Mouse (Mus musculus) liver, embryonic 15.5 days (tissue): ENCODE measurements around the gene Atp8a2. TPM values are rescaled to one million over a fixed set of nuclear protein-coding genes. Genes with fewer than 3 reads are reported as not detected.

Source experiments
- ATAC-seq: fragments of 200-750 bp; cut with Nextera tagmentation; 2 replicates; pipeline ENCODE4 v1.8.0; 2017; ENCODE audit warnings: moderate number of reproducible peaks, mild to moderate bottlenecking, moderate library complexity; ENCODE audit not compliant: insufficient read depth
- H3K27ac ChIP-seq: fragments of 300-500 bp; sonication (generic); replicated peaks from 2 replicates; pipeline ENCODE4 v1.5.1; 2015; ENCODE audit warnings: mild to moderate bottlenecking, inconsistent platforms
- H3K27me3 ChIP-seq: fragments of 300-500 bp; sonication (generic); 2 replicates; pipeline ENCODE4 v1.6.1; 2015; ENCODE audit warnings: mild to moderate bottlenecking, inconsistent platforms
- H3K36me3 ChIP-seq: fragments of 300-500 bp; sonication (generic); replicated peaks from 2 replicates; pipeline ENCODE4 v1.6.1; 2015; ENCODE audit warnings: moderate library complexity, mild to moderate bottlenecking, inconsistent platforms
- H3K4me1 ChIP-seq: fragments of 300-500 bp; sonication (generic); replicated peaks from 2 replicates; pipeline ENCODE4 v1.6.1; 2015; ENCODE audit warnings: inconsistent platforms
- H3K4me2 ChIP-seq: fragments of 300-500 bp; sonication (generic); 2 replicates; pipeline ENCODE4 v1.6.1; 2015; ENCODE audit warnings: moderate library complexity, mild to moderate bottlenecking, inconsistent platforms
- H3K4me3 ChIP-seq: fragments of 300-500 bp; sonication (generic); replicated peaks from 2 replicates; pipeline ENCODE4 v1.5.1; 2015; ENCODE audit warnings: mild to moderate bottlenecking, inconsistent platforms
- H3K9ac ChIP-seq: fragments of 300-500 bp; sonication (generic); 2 replicates; pipeline ENCODE4 v1.6.1; 2015; ENCODE audit warnings: moderate library complexity, mild to moderate bottlenecking, inconsistent platforms
- H3K9me3 ChIP-seq: fragments of 300-500 bp; sonication (generic); replicated peaks from 2 replicates; pipeline ENCODE4 v1.6.1; 2016; ENCODE audit warnings: inconsistent platforms
- WGBS: fragments of 180-500 bp; shearing (Covaris S2); methylation state at CpG from one replicate; pipeline ENCODE4 v1.1.7; 2015; ENCODE audit warnings: mixed read lengths; ENCODE audit not compliant: insufficient replicate concordance; 5-methylcytosine and 5-hydroxymethylcytosine counted together
- polyA plus RNA-seq: library from polyadenylated mRNA; unstranded; fragments of >200 nt; fragmentation: Nextera tagmentation; extraction: Ambion mirVana; gene quantifications from 2 replicates; pipeline ENCODE4 v1.2.1, GENCODE M21; 2015

The Atp8a2 gene
- polyA plus RNA-seq, 1 experiment from 2014 or later: 3.5 TPM

DNA sequence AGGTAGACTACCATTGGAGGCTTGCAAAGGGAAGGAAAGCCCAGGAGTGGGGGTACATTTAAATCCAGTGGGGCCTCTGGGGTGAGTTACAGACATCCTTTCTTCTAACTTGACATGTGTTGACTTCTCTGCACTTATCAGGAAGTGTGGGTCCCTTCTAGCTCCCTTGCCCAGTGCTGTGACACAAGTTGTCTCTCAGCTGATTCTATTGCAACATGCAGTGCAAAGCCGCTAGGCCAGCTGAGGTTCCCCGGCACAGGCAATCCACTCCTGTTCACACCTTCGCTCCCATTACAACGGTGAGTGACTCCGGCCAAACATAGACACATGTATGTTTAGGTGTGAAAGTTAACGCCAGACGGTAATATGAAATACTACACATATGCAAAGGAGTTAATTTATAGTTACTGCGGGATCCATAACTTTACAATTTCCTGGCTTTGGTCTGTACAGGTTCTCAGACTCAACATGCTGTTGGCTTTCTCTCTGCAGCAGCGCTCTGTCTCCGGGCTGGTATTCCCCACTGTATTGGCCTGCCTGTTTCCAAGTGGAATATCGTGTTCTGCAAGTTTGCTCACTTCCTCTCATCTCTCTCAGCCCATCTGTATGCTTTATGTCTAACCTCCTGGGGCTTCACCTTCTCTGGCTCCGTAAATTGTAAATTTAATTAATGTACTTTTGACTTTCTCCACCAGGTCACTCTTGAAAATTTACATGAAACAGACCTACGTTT lies 491.5 kb downstream of the Atp8a2 start:
- Histone ChIP-seq H3K9ac (no peak overlapping the region), H3K4me3 (no peak overlapping the region), H3K27me3 (no peaks in the 10 kb centered on the region), H3K4me1 (no peaks in the 10 kb centered on the region), H3K9me3 (no peaks in the 10 kb centered on the region), H3K36me3 (no peaks in the 10 kb centered on the region), H3K27ac (no peak overlapping the region), H3K4me2 (no peak overlapping the region)
- ATAC-seq: no peak
- 72% methylated on average over 13 of the region's 13 CpGs for WGBS

- H3K27ac ChIP-seq: no peak overlapping the region
- ATAC-seq: no peak
- no peak overlapping the region for H3K4me3 ChIP-seq
- no peak overlapping the region for H3K4me2 ChIP-seq
- H3K9ac ChIP-seq: no peak overlapping the region
- 38% methylated on average over 5 of the region's 5 CpGs for WGBS
- H3K9me3 ChIP-seq: no peaks in the 10 kb centered on the region
- no peaks in the 10 kb centered on the region for H3K36me3 ChIP-seq
- H3K27me3 ChIP-seq: no peaks in the 10 kb centered on the region
- no peaks in the 10 kb centered on the region for H3K4me1 ChIP-seq
These were observed 495.5 kb downstream of the Atp8a2 start for GRCm38 (mm10) chr14:59701492-59701891.

- ATAC-seq: no peak
- Histone ChIP-seq H3K9me3 (no peaks in the 10 kb centered on the region), H3K4me2 (no peak overlapping the region), H3K4me1 (peaks cover 4% of the 10 kb centered on the region; the same call in 1 of the 2 replicates), H3K27ac (no peak overlapping the region), H3K9ac (no peak overlapping the region), H3K4me3 (no peak overlapping the region), H3K27me3 (no peaks in the 10 kb centered on the region), H3K36me3 (no peaks in the 10 kb centered on the region)
- 57% methylated on average over 4 of the region's 4 CpGs for WGBS
These were observed 501.8 kb downstream of the Atp8a2 start for GRCm38 (mm10) chr14:59695160-59695559.

- Histone ChIP-seq H3K27me3 (no peaks in the 10 kb centered on the region), H3K36me3 (no peaks in the 10 kb centered on the region), H3K4me2 (no peak overlapping the region), H3K4me1 (peaks cover 4% of the 10 kb centered on the region; the same call in 1 of the 2 replicates), H3K9ac (no peak overlapping the region), H3K27ac (no peak overlapping the region), H3K4me3 (no peak overlapping the region), H3K9me3 (no peaks in the 10 kb centered on the region)
- no peak for ATAC-seq
- WGBS: 65% methylated on average over 6 of the region's 6 CpGs
These were observed 504.8 kb downstream of the Atp8a2 start for GRCm38 (mm10) chr14:59692164-59692563.

- ATAC-seq: no peak
- peaks cover 4% of the 10 kb centered on the region; the same call in 1 of the 2 replicates for H3K4me1 ChIP-seq
- no peaks in the 10 kb centered on the region for H3K36me3 ChIP-seq
- no peak overlapping the region for H3K4me2 ChIP-seq
- no peak overlapping the region for H3K4me3 ChIP-seq
- no peaks in the 10 kb centered on the region for H3K27me3 ChIP-seq
- 67% methylated on average over 13 of the region's 13 CpGs for WGBS
- no peak overlapping the region for H3K9ac ChIP-seq
- H3K9me3 ChIP-seq: no peaks in the 10 kb centered on the region
- H3K27ac ChIP-seq: no peak overlapping the region
These were observed 505.6 kb downstream of the Atp8a2 start for GRCm38 (mm10) chr14:59691402-59691801.

DNA sequence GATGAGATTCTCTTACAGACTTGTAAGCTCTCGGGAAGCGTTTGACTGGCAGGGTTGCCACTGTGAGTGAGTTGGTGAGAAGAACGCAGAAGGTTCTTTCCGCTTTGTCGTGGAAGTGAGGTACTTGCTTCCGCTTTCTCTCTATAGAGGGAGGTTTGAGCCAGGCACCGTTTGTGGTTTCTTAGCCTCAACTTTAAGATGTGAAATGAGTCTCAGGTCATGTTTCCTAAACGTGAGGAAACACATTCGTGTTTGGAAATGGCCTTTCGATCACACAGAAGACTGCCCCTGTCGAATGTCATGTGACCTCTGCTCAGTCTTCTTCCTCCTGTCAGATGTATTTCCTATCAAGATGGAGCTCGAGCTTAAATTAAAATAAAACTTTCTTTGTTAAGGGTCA lies 506.0 kb downstream of the Atp8a2 start:
- H3K4me3 ChIP-seq: no peak overlapping the region
- no peaks in the 10 kb centered on the region for H3K9me3 ChIP-seq
- no peak overlapping the region for H3K4me2 ChIP-seq
- H3K27me3 ChIP-seq: no peaks in the 10 kb centered on the region
- H3K36me3 ChIP-seq: no peaks in the 10 kb centered on the region
- peaks cover 4% of the 10 kb centered on the region; the same call in 1 of the 2 replicates for H3K4me1 ChIP-seq
- ATAC-seq: no peak
- no peak overlapping the region for H3K9ac ChIP-seq
- WGBS: 28% methylated on average over 12 of the region's 12 CpGs
- H3K27ac ChIP-seq: no peak overlapping the region

DNA sequence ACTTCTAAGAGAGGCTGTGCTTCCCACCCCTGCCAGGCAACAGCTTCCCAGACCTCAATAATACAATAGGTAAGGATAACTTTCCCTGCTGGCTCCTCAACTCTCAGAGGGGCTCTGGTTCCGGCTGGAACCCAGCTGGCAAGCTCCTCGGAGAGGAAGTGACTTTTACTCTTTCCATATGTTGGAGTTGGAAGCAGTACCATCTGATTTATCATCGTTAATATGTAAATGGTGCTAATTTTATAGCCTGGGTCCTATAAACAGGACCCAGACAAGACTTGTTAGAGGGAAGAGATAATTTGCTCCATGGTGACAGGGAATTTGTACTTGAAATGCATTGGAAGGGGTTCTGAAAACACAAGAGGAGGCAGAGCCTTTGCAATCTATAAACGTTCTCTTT lies 507.4 kb downstream of the Atp8a2 start:
- 55% methylated on average over 4 of the region's 4 CpGs for WGBS
- Histone ChIP-seq H3K36me3 (no peaks in the 10 kb centered on the region), H3K4me3 (no peak overlapping the region), H3K4me1 (peaks cover 4% of the 10 kb centered on the region; the same call in 1 of the 2 replicates), H3K9me3 (no peaks in the 10 kb centered on the region), H3K4me2 (no peak overlapping the region), H3K9ac (no peak overlapping the region), H3K27ac (no peak overlapping the region), H3K27me3 (no peaks in the 10 kb centered on the region)
- ATAC-seq: no peak

DNA sequence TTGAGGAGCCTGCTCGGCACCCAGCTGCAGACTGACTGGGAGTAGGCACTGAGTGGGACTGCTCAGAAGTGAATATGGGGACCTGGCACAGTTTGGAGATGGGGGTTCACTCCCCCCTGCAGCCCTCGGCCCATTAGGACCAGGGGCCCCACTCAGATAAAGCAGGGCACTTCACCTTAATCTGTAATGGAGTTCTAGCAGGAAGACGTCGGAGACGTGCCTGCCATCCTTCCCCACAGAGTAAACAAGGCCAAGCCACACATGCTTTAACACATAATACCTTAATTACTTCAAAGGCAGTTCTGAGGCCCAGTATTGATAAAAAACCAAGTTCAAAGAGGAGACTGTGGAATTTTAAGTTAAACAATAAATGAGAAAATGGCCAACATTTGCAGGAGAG lies 510.8 kb downstream of the Atp8a2 start:
- H3K27me3 ChIP-seq: no peaks in the 10 kb centered on the region
- H3K36me3 ChIP-seq: no peaks in the 10 kb centered on the region
- no peak overlapping the region for H3K4me3 ChIP-seq
- no peaks in the 10 kb centered on the region for H3K9me3 ChIP-seq
- no peak overlapping the region for H3K4me2 ChIP-seq
- H3K27ac ChIP-seq: no peak overlapping the region
- H3K4me1 ChIP-seq: no peaks in the 10 kb centered on the region
- 61% methylated on average over 5 of the region's 5 CpGs for WGBS
- no peak for ATAC-seq
- no peak overlapping the region for H3K9ac ChIP-seq

GRCm38 (mm10) chr14:59685343-59685742 lies 511.6 kb downstream of the Atp8a2 start:
- Histone ChIP-seq H3K27ac (no peak overlapping the region), H3K27me3 (no peaks in the 10 kb centered on the region), H3K4me3 (no peak overlapping the region), H3K9me3 (no peaks in the 10 kb centered on the region), H3K4me2 (no peak overlapping the region), H3K9ac (no peak overlapping the region), H3K36me3 (no peaks in the 10 kb centered on the region), H3K4me1 (no peaks in the 10 kb centered on the region)
- WGBS: 25% methylated on average over 8 of the region's 8 CpGs
- no peak for ATAC-seq

GRCm38 (mm10) chr14:59681906-59682305 lies 515.1 kb downstream of the Atp8a2 start:
- ATAC-seq: no peak
- Histone ChIP-seq H3K27ac (no peak overlapping the region), H3K36me3 (no peaks in the 10 kb centered on the region), H3K9ac (no peak overlapping the region), H3K4me1 (no peaks in the 10 kb centered on the region), H3K9me3 (no peaks in the 10 kb centered on the region), H3K4me3 (no peak overlapping the region), H3K4me2 (no peak overlapping the region), H3K27me3 (no peaks in the 10 kb centered on the region)
- WGBS: 61% methylated on average over 4 of the region's 4 CpGs

- no peak overlapping the region for H3K27ac ChIP-seq
- H3K4me2 ChIP-seq: no peak overlapping the region
- 62% methylated on average over 7 of the region's 7 CpGs for WGBS
- H3K4me3 ChIP-seq: no peak overlapping the region
- H3K9ac ChIP-seq: no peak overlapping the region
- H3K36me3 ChIP-seq: no peaks in the 10 kb centered on the region
- no peaks in the 10 kb centered on the region for H3K4me1 ChIP-seq
- no peaks in the 10 kb centered on the region for H3K9me3 ChIP-seq
- no peaks in the 10 kb centered on the region for H3K27me3 ChIP-seq
- ATAC-seq: no peak
These were observed 519.4 kb downstream of the Atp8a2 start for GRCm38 (mm10) chr14:59677598-59678003.

DNA sequence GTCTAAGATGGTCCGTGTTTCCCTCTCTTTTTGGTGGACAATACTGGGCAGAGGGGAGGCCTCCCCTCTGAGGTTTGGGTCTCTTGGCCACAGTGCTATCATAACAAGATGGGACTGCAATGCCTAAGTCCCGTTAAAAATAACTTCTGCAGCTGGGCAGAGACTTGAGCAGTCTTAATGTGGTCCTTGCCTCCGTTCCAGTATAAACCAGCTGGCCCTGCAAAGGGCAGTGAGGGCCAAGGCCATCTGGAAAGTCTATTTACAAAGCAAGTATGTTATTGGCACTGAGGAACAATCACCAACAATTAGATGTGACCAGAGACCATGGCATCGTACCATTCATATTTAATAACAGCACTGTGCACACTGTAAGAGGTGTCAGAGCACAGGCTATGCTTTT lies 521.6 kb downstream of the Atp8a2 start:
- H3K4me1 ChIP-seq: no peaks in the 10 kb centered on the region
- ATAC-seq: no peak
- no peaks in the 10 kb centered on the region for H3K36me3 ChIP-seq
- 55% methylated on average over 4 of the region's 4 CpGs for WGBS
- no peak overlapping the region for H3K4me2 ChIP-seq
- no peaks in the 10 kb centered on the region for H3K27me3 ChIP-seq
- no peak overlapping the region for H3K9ac ChIP-seq
- no peaks in the 10 kb centered on the region for H3K9me3 ChIP-seq
- no peak overlapping the region for H3K4me3 ChIP-seq
- H3K27ac ChIP-seq: no peak overlapping the region
